Mouse (Mus musculus): ENCODE measurements around the gene Acsbg2.
"Not testable (repeated sequence)": the region's sequence is repeated elsewhere in the genome, so short reads cannot be mapped to it uniquely, and the experiment has no call there.

Acsbg2 gene

DNA sequence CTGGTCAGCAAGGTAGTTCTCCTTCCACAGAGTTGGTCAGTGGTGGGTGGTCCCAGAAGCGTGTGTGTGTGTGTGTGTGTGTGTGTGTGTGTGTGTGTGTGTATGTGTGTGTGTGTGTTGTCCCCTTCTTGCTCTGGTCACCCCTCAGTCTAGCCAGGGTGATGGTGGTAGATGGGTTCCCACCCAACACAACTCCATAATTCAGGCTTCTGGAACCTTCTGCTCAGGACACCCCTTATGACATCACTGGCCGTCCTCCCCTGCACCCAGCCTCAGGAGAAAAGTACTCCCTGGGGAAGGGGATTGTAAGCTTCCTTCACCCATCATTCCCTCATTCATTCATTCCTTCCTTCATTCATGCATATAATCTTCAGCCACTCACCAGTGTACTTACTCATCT lies at the start of gene Acsbg2:
TSS of gene Acsbg2 (minus strand) at position 211 of the 400 bp plus-strand sequence.
- DNase-seq, result no peak

DNA sequence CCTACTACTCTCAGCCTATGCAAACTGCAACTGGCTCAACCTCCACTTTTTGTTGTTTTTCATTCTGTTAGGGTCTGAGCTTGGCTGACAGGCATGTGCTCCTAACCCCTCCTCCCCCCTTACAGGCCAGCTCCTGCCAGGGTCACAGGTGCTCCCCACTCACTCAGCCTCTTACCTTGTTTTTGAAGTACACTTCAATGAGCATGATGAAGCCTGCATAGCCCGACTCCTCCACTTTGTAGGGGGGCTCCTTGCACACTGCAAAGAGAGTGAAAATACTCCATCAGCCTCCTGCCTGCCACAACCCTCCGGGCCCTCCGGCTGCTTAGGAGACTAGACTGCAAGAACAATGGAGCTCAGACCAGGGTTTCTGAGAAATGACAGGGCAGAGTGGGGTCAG lies 45.5 kb upstream of the Acsbg2 start:
- no peak for DNase-seq

DNA sequence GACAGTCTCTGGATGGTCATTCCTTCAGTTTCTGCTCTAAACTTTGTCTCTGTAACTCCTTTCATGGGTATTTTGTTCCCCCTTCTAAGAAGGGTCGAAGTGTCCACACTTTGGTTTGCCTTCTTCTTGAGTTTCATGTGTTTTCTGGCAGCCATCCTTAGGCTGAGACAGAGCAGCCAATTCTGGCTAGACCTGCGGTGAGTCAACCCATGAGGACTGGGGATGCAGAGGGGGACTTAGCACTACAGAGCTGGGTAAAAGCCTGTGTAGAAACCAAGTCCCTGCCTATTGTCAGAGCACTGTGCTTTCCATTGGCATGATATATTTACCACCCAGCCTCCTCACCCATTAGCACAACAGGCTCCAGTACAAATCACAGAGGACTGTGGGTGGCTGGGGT lies 42.9 kb upstream of the Acsbg2 start:
- DNase-seq, result no peak

DNA sequence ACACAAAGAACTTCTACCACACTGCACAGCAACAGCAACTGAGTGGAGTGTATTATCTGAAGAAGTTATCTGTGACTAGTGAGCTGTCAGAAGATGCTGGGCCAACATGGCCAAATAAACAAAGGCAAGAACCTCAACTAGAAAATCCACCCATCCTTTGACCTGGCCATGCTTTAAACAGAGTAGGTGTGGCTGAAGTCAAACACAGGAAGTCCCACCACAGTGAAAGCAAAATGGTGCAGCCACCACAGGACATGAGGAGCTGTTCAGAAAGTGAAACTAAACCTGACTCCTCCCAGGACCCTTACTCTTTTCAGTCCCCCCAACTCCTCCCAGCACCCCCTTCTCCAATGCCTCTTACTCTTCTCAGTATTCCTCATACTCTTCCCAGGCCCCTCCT lies 39.2 kb upstream of the Acsbg2 start:
- DNase-seq, result no peak

DNA sequence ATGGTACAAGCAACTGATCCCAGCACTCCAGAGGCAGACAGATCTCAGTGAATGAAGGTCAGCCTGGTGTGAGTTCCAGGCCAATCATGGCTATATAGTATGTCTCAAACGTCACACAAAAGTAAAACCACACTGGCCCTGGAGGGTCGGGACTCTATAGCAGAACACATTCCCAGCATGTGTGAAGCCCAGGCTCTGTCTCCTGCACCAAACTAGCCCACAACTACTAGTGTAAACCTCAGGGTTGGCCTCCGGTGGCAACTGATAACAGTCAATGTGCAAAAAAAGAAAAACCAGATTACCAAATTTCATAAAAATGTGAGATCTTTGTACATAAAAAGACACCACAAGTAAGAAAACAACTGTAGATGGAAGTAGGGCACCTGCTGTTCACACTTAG lies 38.8 kb upstream of the Acsbg2 start:
- no peak for DNase-seq

DNA sequence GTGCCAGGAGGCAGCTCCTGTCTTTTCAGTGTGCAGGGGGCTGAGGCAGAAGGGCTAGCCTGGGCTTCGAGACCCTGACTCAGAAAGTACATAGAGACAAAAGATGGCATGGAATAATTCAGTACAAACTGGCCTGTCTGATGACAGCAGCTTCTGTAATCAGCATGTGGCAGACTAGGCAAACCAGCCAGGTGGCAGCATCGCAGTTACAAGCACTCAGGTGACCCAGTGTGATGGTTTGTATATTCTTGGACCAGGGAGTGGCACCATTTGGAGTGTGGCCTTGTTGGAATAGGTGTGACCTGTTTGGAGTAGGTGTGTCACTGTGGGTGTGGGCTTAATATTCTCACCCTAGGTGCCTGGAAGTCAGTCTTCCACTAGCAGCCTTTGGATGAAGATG lies 35.5 kb upstream of the Acsbg2 start:
- DNase-seq, result not testable (repeated sequence)

DNA sequence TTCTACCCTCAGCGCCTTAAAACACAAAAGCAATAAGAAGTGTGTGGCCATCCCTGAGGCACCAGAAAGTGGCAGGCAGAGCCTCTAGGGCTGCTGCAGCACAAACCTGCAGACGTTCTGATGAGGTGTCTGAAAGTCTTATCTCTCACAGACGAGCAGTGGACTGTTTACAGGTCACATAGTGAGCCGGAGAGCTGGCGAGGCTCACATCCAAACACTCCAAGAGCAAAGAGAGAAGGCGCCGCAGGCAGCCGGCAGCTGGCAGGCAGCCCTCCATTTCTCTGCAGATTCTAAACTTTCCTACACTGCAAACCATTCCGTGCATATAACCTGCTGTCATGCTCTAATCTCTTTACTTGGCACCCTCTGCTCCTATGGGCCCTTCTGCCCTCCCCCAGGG lies 33.6 kb upstream of the Acsbg2 start:
- no peak for DNase-seq

DNA sequence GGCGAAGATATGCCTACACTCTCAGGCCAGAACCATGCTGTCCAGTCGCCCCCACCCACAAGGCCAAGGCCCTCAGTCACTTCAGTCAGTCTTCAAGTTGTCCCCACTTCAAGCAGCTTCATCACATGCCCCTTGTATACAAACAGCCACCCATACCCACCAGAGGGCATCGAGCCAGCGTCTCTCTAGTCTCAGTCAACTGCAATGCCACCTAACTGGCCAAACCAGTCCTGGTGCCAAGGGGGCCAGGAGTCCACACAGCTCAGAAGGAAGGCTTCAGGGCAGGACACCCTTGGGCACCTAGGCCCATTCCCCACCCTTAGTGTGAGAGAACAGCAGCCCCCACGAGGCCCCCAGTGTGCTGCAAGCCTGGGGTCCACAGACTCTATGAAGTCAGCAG lies 32.8 kb upstream of the Acsbg2 start:
- peak; percentile 74 to 77 for DNase-seq

DNA sequence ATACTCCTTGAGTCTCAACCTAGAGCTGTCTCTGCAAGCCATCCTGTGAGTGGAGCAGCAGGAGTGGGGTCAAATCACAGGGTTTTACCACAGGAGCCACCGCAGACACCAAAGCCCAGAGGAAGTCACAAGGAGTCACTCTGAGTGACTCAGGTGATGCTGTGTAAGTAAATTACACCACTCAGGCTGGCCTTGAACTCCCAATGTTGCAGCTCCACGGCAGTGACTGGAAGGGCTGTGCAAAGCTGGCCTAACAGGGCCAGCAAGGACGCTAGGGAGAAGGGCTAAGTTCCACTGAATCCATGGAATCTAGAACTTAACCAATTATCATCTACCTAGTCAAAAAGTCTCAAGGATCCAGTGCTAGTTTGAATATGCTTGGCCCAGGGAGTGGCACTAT lies 31.9 kb upstream of the Acsbg2 start:
- DNase-seq, result no peak

DNA sequence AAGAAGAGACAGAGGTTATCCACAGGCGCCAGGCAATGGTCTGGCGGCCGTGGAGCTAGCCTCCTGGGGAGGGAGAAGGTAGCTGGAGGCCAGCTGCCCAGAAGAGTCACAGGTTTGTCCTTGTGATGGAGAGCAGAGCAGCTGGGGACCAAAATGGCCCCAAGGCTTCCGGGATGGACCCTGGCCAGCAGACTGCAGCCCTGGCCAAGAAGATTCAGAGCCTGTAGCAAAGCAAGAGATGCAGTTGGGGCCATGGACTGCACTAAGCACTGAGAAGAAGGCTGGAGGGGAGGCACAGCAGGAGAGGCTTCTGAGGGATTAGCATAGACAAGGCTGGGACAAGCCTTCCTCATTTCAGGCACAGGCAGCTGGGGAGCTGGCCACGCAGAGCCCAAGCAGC lies 28.5 kb upstream of the Acsbg2 start:
- DNase-seq, result no peak

DNA sequence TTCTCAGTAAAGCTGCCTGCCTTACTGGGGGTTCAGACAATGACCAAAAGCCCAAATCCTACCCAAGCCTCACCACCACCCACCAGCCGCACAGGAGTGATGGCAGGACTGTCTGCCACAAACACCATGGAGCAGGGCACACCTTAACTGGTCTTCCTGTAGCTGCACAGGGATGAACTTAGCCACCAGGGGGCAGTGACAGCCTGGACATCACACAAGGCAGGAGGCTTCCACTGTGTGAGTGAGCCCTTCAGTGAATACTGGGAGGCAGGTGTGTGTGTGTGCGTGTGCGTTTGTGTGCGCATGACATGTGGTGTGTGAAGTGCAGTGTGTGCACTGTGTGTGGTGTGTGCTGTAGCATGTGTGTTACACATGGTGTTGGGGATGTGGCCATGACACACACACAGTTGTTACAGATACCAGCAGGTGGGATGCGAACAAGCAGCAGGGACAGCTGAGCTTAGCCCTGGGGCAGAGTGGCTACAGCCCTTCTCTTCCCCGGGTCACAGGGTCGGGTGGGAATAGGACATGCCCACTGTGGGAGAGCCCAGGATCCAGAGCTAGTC lies 23.5 kb upstream of the Acsbg2 start:
- DNase-seq, result peak; percentile 85 to 89

DNA sequence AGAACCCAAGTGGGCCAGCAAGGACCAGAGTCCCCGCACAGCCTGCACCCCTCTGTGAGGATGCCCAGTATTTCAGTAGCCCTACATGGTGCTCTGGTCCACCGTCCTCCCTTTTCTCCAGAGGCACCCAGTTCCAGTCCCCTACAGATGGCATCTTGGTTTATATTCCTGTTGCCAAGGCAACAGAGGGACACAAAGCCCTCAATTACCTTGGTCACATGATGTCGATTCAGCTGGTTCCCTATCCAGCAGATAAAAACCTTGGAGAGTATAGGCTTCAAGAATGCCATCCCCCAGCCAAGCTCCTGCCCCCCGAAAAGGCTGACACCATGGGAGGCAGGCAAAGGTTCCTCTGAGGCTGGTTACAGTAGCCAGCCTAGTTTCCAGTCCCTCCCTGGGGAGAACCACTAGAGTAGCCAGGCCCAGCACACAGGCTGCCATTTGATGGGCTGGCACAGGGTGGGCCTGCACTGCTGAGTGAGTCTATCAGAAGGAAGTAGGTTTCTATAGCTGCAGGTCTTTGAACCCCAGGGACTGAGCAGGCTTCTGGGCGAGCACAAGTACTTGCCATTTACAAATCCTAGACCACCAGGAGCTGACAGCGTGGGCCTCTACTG lies 22.4 kb upstream of the Acsbg2 start:
- DNase-seq, result no peak

DNA sequence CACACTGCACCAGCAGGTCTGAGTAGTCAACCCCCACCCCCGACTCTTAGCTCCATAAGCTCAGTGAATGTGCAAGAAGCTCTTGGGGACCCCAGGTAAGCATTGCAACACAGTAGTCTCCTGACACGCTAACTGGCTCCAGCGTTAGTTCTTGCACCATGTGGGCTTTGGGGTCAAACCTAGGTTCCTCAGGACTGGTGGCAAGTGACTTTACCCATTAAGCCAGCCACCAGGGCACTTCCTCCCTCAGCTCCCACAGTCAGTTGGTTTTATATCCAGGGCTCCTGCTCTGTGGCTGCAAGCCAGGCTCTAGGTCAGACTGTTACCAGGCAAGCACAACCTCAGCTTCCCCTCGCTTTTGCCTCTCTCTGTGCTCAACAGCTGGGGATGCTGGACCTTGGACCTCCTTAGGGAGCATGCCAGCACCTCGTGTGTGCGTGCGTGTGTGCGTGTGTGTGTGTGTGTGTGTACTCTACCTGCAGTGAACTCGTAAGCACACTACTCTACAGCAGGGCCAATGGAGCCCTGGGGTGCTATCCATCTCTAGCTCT lies 21.2 kb upstream of the Acsbg2 start:
- peak in 1 of 2 experiments; percentile 27 for DNase-seq

DNA sequence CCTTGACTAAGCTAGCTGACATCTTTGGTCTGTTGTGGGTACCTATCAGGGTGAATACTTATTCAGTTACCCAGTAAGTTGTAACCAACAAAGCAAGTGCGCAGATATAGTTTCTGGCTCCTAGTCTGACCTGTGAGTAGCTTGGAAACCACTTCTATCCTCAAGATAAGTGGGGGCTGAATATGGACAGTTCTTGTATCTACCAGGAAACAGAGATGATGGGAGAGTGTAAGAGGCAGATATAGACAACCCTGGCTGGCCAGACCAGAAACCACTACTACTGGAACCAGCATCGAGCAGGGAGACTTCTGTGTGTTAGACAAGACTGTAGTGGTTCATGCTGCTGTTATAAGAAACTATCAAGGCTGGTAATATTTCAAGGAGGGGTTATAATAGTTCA lies 15.8 kb upstream of the Acsbg2 start:
- DNase-seq, result no peak

DNA sequence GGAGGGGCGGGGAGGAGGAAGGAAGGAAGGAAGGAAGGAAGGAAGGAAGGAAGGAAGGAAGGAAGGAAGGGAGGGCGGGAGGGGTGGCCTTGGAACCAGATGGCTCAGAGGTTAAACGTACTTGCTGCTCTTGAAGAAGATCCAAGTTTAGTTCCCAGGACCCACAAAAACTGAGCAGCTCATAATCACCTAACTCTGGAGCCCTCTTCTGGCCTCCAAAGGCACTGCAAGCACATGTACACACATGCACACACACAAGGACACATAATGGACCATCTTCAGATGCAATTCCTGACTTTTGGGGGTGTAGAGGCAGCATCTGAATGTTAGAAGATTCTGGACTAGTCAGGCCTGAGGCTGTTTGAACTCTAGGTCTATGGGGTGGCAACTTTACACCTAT lies 13.8 kb upstream of the Acsbg2 start:
- DNase-seq, result no peak

DNA sequence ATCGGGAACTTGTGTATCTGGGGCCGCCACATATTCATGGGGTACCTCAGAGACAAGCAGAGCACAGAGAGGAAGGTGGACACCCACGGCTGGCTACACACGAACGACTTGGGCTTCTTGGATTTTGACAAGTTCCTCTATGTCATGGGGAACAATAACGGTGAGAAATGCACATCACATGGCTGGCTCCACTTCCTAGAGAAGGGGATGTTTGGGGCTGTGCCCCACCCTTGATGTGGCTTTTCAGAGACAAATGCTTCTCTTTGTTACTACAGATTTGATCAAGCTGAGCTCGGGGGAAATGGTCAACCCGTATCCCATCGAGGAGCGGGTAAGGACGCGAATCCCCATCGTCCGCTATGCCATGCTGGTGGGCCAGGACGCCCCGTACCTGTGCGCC lies 10.6 kb upstream of the Acsbg2 start:
- no peak for DNase-seq

DNA sequence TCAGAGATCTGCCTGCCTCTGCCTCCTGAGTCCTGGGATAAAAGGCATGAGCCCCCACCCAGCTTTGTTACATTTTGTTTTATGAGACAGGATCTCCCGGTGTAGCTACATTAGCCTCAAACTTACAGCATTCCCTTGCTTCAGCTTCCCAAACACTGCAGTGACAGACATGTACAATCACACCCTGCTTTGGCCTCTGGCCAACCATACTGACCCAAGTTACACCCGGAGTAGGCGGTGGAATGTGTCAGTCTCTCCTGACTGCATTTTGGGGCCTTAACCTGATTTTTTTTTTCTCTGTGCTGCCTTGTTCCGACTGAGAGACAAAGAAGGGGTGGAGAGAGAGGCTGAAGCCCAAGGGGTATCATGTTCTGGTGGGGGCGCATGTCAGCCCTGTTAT lies 10.1 kb upstream of the Acsbg2 start:
- peak; percentile 45 to 65 for DNase-seq

DNA sequence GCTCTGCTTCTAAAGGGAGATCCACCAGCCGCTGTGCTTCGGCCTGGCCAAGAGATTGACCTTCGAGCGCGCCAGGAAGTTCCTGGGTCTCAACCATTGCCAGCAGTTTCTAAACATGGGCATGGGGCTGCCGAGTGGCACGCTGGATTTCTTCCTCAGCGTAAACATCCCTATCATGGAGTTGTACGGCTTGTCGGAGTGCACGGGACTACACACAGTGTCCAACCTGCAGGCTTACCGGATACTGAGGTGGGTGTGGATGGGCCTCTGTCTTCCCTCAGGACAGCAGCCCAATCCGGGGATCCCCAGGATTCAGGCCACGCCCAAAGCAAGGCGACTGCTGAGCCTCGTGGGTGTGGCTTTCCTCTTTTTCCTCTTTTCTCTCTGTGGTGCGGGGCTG lies 9.4 kb upstream of the Acsbg2 start:
- no peak for DNase-seq

DNA sequence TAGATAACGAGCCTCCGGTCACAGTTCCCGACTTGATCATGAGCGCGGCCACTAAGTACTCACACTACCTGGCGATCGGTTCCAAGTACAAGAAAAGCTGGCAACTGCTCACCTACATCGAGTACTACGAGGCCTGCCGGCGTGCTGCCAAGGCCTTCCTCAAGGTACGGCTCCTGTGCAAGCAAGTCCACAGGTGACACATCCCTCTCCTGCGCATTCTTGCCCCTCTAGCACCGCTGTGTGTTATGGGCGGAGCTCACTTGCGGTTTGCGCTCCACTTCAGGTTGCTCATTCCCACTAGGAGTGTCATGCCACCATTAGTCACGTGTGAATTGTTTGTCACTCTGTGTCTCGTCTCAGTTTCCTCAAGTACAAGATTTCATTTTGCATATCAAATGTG lies 3.2 kb upstream of the Acsbg2 start:
- no peak for DNase-seq

DNA sequence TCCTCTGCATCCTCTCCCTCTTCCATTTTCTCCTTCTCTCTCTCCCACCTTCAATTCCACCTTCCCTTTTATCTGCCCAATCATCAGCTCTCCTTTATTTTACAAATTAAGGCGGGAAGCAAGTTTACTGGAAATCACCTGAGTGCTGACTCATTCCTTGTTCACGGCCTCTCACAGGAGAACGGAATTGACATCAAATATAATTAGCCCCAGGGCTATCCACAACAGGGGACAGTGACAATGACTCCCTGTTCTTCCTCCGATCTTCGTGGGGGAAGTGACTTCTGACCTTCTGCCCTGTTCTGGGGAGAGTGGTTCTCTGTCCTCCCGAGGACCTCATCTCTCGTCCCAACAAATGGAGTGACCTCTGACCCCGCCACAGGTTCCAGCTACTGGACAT lies 2.7 kb upstream of the Acsbg2 start:
- no peak for DNase-seq

DNA sequence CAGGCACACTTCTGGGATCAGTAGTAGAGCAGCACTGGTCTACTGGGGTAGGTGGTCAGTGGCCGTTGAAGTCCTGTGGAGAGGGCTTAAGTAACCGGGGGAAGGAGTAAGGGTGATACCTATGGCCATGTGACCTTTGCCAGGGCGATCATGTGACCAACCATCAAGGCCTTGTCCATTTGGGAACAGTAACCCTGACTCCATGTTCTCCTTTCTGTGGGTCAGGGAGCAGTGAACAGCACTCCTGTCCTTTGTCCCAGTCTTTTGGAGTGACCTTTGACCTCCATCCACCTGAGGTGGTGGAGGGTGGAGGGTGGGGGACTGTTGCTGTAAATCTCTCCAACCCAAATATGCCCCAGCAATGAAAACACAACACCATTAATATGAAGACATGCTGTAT lies 2.2 kb upstream of the Acsbg2 start:
- no peak for DNase-seq

DNA sequence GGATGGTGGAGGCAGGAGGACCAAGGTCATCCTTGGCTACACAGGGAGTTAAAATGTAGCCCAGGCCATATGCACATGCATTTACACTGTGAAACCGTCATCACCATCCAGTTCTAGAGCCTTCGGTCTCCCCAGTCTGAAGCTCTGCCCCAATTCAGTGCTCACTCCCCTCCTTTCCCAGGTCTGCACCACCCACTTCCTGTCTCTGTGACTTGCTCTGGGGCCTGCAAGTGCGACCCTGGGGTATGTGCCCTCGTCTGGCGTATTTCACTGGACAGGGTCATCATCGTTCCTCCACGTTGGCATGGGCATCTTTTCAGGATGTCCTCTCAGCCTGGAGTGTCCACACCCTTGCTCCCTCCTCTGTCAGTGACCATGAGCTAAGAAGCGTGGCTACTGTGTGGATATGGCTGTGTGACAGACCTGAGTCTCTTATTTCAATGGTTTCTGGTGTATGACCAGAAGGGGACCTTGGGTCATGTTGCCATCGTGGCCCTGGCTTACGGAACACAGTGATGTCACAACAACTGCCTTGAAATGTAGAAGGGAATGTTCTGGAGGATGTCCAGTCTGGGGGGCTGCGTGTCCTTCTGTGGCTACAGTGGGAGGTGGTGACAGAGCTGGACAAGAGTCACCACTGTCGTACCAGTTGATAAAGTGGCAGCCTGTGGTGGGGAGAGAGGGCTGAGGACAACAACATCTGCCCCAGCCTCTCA lies 847 bp upstream of the Acsbg2 start, which contains the start of gene 1700061G19Rik:
TSS of gene 1700061G19Rik (plus strand) at position 542 of the 716 bp plus-strand sequence.
- DNase-seq, result no peak

DNA sequence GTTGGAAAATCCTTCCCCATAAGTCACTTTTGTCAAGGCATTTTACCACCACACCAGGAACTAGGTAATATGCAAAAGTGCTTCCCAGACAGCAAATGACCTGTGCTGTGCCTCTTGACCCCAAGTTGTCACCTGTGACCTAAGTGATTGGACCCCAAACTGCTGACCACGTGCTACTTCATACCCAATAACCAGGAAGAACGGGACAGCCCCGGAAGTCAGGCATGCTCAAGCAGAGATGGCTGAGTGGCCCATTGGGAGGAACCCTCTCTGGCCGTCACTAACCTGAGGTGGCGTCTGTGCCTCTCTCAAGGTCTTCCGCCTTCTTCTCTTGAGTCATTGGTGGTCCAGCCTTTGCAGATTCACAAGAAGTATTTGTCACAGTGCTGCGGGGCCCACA lies 1.7 kb downstream of the Acsbg2 start:
- no peak for DNase-seq

DNA sequence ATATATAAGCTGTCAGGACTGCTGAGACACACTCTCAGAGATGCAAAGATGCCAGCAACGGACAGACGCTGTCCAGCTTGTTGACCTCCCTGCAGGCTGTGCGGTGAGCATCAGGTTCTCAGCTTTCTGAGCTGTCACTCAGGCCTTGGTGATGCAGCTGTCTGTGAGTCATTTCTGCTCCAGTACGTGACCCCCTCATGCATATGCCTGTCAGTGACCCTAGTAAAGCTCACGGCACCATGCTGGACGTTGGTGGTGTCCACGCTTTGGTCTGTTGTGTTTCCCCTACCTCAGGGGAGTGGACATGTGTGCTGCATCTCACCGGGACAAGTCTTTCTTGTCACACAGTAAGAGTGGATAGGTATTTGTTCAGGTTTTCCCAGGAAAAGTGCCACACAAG lies 2.5 kb downstream of the Acsbg2 start:
- no peak for DNase-seq
